Mouse (Mus musculus) ovary, postnatal 10 days (tissue): Measurements from ENCODE around the gene Serpina3a.

Experiments
- DNase-seq: peaks from one replicate; pipeline ENCODE4 v3.0.0; 2022; ENCODE audit warnings: low spot score

Serpina3a gene

DNA sequence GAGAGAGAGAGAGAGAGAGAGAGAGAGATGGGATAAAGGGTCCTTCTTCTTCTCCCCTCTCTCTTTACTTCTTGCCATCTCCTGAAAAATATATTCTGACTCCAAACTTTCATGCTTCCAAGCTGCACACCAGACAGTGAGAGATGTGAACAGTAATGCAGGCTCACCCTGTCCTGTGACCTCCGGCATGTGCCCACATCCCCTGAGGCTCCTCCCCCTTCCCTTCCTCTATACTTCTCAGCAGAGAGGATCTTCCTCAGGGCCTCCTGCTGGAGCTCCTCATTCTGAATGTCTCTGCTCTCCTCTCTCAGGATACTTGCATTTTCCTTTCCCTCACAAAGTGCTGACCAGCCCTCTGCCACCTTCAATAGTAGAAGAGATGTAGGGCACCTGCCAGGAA lies 29.9 kb downstream of the Serpina3a start:
- no peak for DNase-seq

DNA sequence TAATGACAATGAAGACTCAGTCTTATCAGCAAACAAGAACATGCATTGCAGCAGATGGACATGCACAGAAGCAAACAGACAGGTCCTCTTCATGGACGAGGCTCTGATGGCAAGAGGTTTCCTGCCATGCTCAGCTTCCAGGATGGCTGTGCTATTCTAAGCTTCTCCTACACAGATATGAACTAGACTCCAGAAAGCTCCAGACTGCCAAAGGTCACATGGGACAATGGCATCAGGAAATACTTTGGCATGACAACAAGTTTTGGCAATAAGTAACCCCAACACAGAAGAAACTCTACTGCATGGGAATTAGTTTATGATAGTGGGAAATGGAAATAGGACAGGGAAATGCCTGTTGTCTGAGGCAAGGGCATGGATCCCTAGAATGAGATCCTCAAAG lies 30.8 kb downstream of the Serpina3a start:
- no peak for DNase-seq

DNA sequence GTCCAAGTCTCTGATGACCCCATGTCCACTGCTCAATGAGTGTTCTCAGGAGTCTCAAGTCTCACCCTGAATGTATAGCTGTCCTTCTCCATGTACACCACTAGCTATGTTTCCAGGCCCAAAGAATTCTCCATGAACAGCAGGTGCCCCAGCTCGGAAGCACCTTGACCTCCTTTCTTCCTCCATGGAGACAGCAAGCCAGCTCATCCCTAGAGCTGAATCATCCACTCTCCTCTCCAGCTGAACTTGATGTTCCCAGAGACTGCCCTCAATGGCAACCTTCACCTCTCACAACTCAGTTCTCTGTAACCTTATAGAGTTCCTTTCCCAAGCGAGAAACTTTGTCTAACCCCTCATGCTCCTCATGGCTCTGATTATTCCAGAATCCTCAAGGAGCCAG lies 33.0 kb downstream of the Serpina3a start:
- no peak for DNase-seq

DNA sequence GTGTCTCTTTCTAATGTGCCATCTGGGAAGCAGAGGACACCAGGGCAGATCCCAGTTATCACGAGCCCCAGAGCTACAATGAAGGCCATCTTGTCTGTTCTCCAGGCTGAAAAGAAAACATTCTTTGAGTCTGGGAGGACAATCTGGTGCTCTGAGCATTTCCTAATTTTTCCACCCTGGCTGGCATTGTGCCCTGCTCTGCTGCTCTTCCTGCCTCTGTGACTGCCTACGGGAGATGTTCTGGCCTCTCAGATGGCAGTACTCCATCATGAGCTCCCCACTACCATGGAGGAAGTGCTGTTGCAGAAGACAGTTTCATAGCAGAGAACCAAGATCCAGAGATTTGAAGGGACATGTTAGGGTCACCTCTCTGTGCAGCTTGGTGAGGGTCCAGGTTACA lies 39.5 kb downstream of the Serpina3a start:
- no peak for DNase-seq

DNA sequence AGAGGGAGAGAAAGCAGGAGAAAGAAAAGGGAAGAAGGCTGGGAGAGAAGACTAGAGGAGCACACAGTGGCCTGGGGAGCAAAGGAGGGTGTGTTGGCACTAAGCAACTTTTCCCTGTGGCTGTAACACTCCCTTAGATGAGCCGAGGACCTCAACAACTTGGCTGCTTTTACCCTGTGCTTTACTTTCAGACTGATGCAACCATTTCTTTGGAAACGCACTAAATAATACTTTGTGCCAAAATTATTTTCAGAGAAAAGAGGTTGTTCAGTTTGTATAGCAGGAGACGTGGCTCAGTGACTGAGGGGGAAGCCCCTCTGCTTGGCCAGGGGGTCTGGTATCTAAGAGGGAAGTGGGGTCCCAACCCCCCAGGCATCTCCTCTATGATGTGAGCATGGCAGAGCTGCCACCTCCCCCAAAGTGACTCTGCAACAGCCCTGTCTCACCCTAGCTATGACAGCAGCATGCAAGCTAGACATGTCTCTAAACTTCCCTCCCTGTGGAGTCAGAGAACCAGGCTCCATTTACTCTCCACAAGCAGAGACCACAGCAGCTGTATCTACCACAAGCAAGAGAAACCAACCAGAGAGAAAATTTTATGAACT lies 40.6 kb downstream of the Serpina3a start:
- DNase-seq = no peak

DNA sequence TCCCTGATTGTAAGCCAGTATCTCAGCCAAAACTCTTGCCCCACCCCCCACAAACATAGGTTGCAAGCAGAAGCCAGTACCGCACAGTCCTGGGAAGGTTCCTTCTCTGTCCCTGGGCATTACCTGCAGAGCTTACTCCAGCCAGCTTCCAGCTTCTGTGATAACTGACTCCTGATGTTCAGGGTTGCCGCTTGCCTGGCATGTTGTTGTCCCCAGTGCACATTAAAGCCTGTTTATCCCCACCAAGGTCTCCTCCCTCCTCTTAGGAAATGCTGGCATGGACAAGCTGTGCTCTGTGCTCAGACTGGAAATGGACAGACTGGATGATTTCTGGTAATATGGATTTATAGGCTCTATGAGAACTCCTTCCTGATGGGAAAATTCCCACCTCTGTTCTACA lies 41.1 kb downstream of the Serpina3a start, which contains the start of gene Serpina3c:
Serpina3c (minus strand) TSS at position 215 of the 400 bp plus-strand sequence.
- DNase-seq = no peak
